Mouse (Mus musculus) liver, adult 2 months (tissue): ENCODE measurements around the gene Tnfrsf4.

Experiments
- CTCF ChIP-seq: fragments of 200-500 bp; IDR thresholded peaks from 2 replicates; pipeline ENCODE4 v1.5.1; 2011; ENCODE audit warnings: low read depth, low read length, control low read depth
- POLR2A ChIP-seq: fragments of 200-500 bp; IDR thresholded peaks from 2 replicates; pipeline ENCODE4 v1.6.1; 2011; ENCODE audit warnings: low read length, control low read depth; ENCODE audit not compliant: insufficient read depth; ENCODE audit errors: extremely low read depth

- TF ChIP-seq CTCF (no peak), POLR2A (no peak)
Measured at GRCm38 (mm10) chr4:156054130-156054529, 40.5 kb downstream of the Tnfrsf4 start.
